Mouse (Mus musculus) macrophage (primary cell): Measurements from ENCODE around the gene Gm3159. TPM values are rescaled to one million over a fixed set of nuclear protein-coding genes. Genes with fewer than 3 reads are reported as not detected.
"Not testable (repeated sequence)": the region's sequence is repeated elsewhere in the genome, so short reads cannot be mapped to it uniquely, and the experiment has no call there.

Source experiments
- H3K27ac ChIP-seq: fragments of 350-480 bp; formaldehyde crosslinking; 2 replicates; pipeline ENCODE4 v1.9.0; 2021
- H3K36me3 ChIP-seq: fragments of 350-480 bp; formaldehyde crosslinking; 2 replicates; pipeline ENCODE4 v1.9.0; 2021; ENCODE audit errors: inconsistent target
- H3K4me3 ChIP-seq: fragments of 350-480 bp; formaldehyde crosslinking; 2 replicates; pipeline ENCODE4 v1.9.0; 2021; ENCODE audit errors: inconsistent target
- H3K79me2 ChIP-seq: fragments of 350-480 bp; formaldehyde crosslinking; 2 replicates; pipeline ENCODE4 v1.9.0; 2021; ENCODE audit errors: inconsistent target
- WGBS: methylation state at CpG from one replicate; pipeline ENCODE4 v1.1.7; 2026; ENCODE audit warnings: inconsistent platforms; ENCODE audit not compliant: missing documents; 5-methylcytosine and 5-hydroxymethylcytosine counted together
- polyA plus RNA-seq: library from polyadenylated mRNA; stranded (reverse); fragments of 250-400 nt; gene quantifications from 3 replicates; pipeline ENCODE4 v1.2.4, GENCODE M21; 2018; ENCODE audit warnings: inconsistent platforms
- total RNA-seq, 78 experiments: library from RNA; depleted of rRNA; stranded (reverse); fragments of 250-400 nt; gene quantifications; 1 replicate in 9 of 78; 2 replicates in 24 of 78; 3 replicates in 43 of 78; 4 replicates in 2 of 78; pipeline ENCODE4 v1.2.4; 2018; ENCODE audit warnings: inconsistent platforms in 56 of 78

Gm3159 gene
- not detected for total RNA-seq (2018; cell fraction: chromatin; rRNA removed)
- not detected for total RNA-seq (2018; cell fraction: cytosol; rRNA removed)
- total RNA-seq (2018; cell fraction: nucleus; rRNA removed): not detected
- polyA plus RNA-seq: not detected in 3 replicates

GRCm38 (mm10) chr14:4397226-4397625 is at the start of gene Gm3159:
TSS of gene Gm3159 (plus strand) at chr14:4397526.
- not testable (repeated sequence) for H3K79me2 ChIP-seq, H3K27ac ChIP-seq, H3K4me3 ChIP-seq, H3K36me3 ChIP-seq
- no CpG with 5 or more reads among the region's 3 CpGs for WGBS

- H3K36me3 ChIP-seq, H3K4me3 ChIP-seq, H3K27ac ChIP-seq, H3K79me2 ChIP-seq: not testable (repeated sequence)
- 100% methylated on average over 1 of the region's 3 CpGs for WGBS
Measured at GRCm38 (mm10) chr14:4368991-4369390, 28.3 kb upstream of the Gm3159 start.

- 60% methylated on average over 2 of the region's 3 CpGs for WGBS
- not testable (repeated sequence) for H3K27ac ChIP-seq, H3K4me3 ChIP-seq, H3K79me2 ChIP-seq, H3K36me3 ChIP-seq
Measured at GRCm38 (mm10) chr14:4369691-4370090, 27.6 kb upstream of the Gm3159 start.

DNA sequence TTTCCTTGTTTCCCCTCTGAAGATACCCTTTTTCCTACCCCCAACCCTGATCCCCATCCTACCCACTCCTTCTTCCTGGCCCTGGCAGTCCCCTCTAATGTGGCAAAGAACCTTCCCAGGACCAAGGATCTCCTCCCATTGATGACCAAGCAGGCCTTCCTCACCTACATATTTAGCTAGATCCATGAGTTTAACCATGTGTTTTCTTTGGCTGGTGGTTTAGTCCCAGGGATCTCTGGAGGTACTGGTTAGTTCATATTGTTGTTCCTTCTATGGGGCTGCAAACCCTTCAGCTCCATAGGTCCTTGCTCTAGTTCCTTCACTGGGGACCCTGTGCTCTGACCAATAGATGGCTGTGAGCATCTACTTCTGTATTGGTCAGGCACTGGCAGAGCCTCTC is 19.5 kb upstream of the Gm3159 start:
- not testable (repeated sequence) for H3K79me2 ChIP-seq, H3K36me3 ChIP-seq

DNA sequence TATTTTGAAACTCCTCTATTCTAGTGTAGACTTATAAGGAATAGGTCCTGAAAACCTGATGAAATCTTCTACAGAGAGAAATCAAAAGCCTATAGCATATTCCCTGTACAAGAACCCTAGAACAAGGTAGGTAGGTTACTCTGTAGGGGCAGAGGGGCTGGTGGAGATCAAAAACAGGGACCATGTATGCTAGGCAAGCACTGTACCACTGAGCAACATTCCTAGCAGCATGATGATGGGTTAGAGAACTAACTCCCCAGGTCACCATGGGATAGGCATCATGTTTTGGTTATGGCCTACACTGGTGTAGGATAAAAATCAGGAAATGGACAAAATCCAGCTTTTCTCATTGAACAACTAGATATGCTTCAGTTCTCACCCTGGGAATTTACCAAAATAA is 11.7 kb upstream of the Gm3159 start:
- H3K27ac ChIP-seq, H3K79me2 ChIP-seq, H3K36me3 ChIP-seq, H3K4me3 ChIP-seq: not testable (repeated sequence)

More for the DNA sequence above, 19.5 kb upstream of the Gm3159 start:
- not testable (repeated sequence) for H3K27ac ChIP-seq, H3K4me3 ChIP-seq

DNA sequence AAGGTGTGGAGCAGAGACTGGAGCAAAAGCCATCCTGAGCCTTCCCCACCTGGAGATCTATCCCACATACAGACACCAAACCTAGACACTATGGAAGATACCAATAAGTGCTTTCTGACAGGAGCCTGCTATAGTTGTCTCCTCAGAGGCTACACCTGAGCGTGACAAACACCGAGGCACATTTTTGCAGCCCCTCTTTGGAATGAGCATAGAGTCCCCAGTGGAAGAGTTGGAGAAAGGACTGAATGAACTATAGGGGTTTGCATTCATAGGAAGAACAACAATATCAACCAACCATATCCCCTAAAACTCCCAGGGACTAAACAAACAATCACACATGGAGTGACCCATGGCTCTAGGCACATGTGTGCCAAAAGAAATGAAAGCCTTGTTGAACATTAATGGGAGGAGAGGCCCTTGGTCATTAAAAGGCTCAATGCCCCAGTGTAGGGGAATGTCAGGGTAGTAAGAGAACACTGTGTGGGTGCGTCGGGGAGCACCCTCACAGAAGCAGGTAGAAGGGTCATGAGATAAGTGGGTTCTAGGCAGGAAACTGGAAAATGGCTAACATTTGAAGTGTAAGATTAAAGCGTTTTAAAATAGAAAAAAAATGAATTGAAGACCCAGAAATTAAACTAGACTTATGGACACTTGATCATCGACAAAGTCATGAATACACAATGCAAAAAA is 4.3 kb upstream of the Gm3159 start:
- WGBS: no CpG with 5 or more reads among the region's 6 CpGs
- not testable (repeated sequence) for H3K79me2 ChIP-seq, H3K27ac ChIP-seq, H3K36me3 ChIP-seq, H3K4me3 ChIP-seq

GRCm38 (mm10) chr14:4398624-4399023 is 1.3 kb downstream of the Gm3159 start:
- not testable (repeated sequence) for H3K79me2 ChIP-seq, H3K27ac ChIP-seq, H3K4me3 ChIP-seq, H3K36me3 ChIP-seq

DNA sequence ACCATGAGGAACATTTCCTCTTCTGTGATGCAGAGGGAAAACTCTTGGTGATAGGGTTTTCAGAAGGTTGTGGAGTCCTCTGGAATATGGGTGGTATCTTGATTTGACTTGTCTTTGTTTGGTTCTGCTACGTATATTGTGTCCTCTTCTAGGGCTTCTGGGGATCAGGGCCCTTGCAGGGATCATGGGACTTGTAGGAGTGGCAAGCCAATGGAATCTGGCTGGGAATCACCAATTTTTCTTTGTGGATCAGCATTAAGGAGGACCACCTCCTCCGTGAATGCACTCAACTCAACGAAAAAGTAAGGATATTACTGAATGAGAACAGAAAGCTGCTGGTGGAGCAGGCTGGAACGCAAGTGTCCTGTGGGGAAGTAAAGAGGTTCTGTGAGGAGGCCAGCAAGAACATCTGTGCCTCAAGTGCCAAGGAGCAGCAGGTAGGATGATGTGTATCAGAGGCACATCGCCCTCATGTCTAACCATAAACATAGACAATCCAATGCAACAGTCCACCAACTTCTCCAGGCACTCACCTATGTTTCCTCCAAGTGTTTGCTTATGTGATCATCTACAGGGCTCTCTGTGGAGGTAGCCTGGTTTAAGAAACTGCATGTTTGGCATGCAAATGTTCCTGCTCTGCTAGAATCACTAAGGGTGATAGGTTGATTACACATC is 2.9 kb downstream of the Gm3159 start:
- not testable (repeated sequence) for H3K27ac ChIP-seq, H3K79me2 ChIP-seq, H3K36me3 ChIP-seq, H3K4me3 ChIP-seq
- WGBS: 94% methylated on average over 2 of the region's 5 CpGs

- 80% methylated on average over 1 of the region's 5 CpGs for WGBS
- not testable (repeated sequence) for H3K79me2 ChIP-seq, H3K36me3 ChIP-seq, H3K27ac ChIP-seq, H3K4me3 ChIP-seq
Measured at GRCm38 (mm10) chr14:4401245-4401644, 3.9 kb downstream of the Gm3159 start.

- H3K36me3 ChIP-seq, H3K27ac ChIP-seq, H3K79me2 ChIP-seq, H3K4me3 ChIP-seq: not testable (repeated sequence)
Measured at GRCm38 (mm10) chr14:4403840-4404239, 6.5 kb downstream of the Gm3159 start.

- no CpG with 5 or more reads among the region's 1 CpGs for WGBS
- not testable (repeated sequence) for H3K27ac ChIP-seq
Measured at GRCm38 (mm10) chr14:4409939-4410338, 12.6 kb downstream of the Gm3159 start.

GRCm38 (mm10) chr14:4414965-4415835 is 17.9 kb downstream of the Gm3159 start, which contains the start of gene Gm3164:
TSS of gene Gm3164 (plus strand) at chr14:4415448.
- not testable (repeated sequence) for H3K27ac ChIP-seq, H3K4me3 ChIP-seq, H3K36me3 ChIP-seq, H3K79me2 ChIP-seq
- 9% methylated on average over 35 of the region's 59 CpGs for WGBS

More at GRCm38 (mm10) chr14:4409939-4410338, 12.6 kb downstream of the Gm3159 start:
- not testable (repeated sequence) for H3K36me3 ChIP-seq, H3K79me2 ChIP-seq, H3K4me3 ChIP-seq

DNA sequence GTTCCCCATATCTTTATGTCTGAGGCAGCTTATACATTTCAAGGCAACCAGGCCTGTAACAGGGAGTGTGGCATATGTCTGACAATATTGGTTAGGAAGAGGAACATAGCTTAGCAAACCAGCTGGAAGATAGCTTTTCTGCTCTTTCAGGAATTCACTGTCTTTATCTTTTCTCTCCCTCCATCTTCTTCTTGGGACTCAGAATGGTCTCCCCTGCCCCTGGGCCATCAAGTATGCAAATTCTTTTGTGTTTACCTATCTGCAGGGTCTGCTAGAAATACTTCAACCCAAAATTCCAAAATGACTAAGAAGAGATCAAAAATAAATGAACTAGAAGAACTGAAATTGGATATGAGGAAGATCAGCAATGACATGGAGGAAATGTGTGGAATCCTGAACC is 33.4 kb downstream of the Gm3159 start, which contains the start of gene Gm3173:
Gm3173 (plus strand) TSS at position 301 of the 400 bp plus-strand sequence.
- H3K79me2 ChIP-seq, H3K27ac ChIP-seq, H3K4me3 ChIP-seq, H3K36me3 ChIP-seq: not testable (repeated sequence)
